Mouse (Mus musculus): ENCODE data around the gene Fgfr2. TPM values are rescaled to one million over a fixed set of nuclear protein-coding genes. Genes with fewer than 3 reads are reported as not detected.
"Not testable (repeated sequence)": the region's sequence is repeated elsewhere in the genome, so short reads cannot be mapped to it uniquely, and the experiment has no call there.

Fgfr2 gene
- polyA plus RNA-seq, 1 experiment from 2014 or later: not detected

DNA sequence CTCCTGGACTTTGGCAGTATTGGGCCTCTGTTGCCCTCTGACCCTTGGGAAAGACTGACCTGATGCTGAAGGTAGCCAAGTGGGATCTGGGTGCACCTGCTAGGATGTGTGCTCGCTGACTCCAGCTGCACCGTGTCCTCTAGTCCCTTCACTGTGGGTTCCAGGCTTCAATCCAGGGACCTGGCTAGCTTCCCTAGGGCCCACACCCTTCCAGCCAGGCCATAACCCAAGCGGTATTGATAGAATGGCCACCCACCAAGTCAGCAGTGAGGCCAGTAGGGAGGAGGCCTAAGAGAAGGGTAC is 452.3 kb downstream of the Fgfr2 start:
- no peaks in the 10 kb centered on the region for H3K79me2 ChIP-seq (ENCODE audit: inconsistent target)
- WGBS (ENCODE audit: missing documents): 84% methylated on average over 3 of the region's 3 CpGs
- no peak overlapping the region for H3K4me3 ChIP-seq (ENCODE audit: inconsistent target)
- H3K36me3 ChIP-seq (ENCODE audit: inconsistent target): no peaks in the 10 kb centered on the region
- no peak overlapping the region for H3K27ac ChIP-seq

- H3K79me2 ChIP-seq (ENCODE audit: inconsistent target): no peaks in the 10 kb centered on the region
- 92% methylated on average over 20 of the region's 20 CpGs for WGBS (ENCODE audit: missing documents)
Measured at GRCm38 (mm10) chr7:132669999-132670862, 452.9 kb downstream of the Fgfr2 start.

DNA sequence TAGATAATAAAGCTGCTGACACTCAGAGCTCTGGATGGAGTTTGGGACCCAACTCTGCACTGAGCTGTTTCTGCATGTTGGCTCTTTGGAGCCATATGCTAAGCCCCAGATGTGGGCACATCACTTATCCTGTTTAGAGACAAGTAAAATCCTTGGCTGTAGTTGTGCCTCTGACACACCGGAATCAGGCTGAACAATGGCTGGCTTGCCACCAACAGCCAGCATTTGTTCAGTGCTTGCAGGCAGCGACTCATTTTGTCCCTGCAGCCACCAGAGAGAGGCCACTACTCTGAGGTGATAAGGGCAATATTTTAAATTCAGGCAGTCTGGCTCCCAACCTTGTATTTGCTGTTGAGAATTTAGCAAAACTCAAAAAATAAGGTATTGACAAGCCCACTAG is 454.5 kb downstream of the Fgfr2 start:
- H3K4me3 ChIP-seq (ENCODE audit: inconsistent target): no peak overlapping the region
- H3K79me2 ChIP-seq (ENCODE audit: inconsistent target): no peaks in the 10 kb centered on the region
- no peak overlapping the region for H3K27ac ChIP-seq
- WGBS (ENCODE audit: missing documents): 100% methylated on average over 2 of the region's 2 CpGs
- no peaks in the 10 kb centered on the region for H3K36me3 ChIP-seq (ENCODE audit: inconsistent target)

More at GRCm38 (mm10) chr7:132669999-132670862, 452.9 kb downstream of the Fgfr2 start:
- no peak overlapping the region for H3K27ac ChIP-seq
- H3K4me3 ChIP-seq (ENCODE audit: inconsistent target): no peak overlapping the region
- H3K36me3 ChIP-seq (ENCODE audit: inconsistent target): no peaks in the 10 kb centered on the region

DNA sequence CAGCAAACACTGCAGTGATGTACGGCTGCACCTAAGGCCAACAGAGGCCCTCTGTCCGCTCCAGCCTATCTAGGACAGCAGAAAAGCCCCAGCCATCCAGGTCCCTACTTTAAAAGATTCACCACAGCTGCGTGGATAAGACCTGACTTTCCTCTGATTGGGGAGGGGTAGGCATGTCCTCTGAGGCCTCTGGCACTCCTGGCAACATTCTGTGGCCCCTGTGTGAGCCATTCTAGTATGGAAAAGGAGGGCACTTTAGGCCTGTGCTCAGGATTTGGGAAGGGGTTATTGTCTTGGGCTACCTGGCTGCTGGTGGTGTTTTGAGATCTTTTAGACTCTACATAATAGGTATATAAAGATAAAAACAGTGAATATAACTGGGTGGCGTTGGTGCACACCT is 456.6 kb downstream of the Fgfr2 start:
- no peaks in the 10 kb centered on the region for H3K79me2 ChIP-seq (ENCODE audit: inconsistent target)
- WGBS (ENCODE audit: missing documents): 94% methylated on average over 4 of the region's 4 CpGs
- H3K27ac ChIP-seq: no peak overlapping the region
- no peaks in the 10 kb centered on the region for H3K36me3 ChIP-seq (ENCODE audit: inconsistent target)
- H3K4me3 ChIP-seq (ENCODE audit: inconsistent target): no peak overlapping the region

- Histone ChIP-seq H3K4me3 (ENCODE audit: inconsistent target) (no peak overlapping the region), H3K27ac (no peak overlapping the region), H3K36me3 (ENCODE audit: inconsistent target) (no peaks in the 10 kb centered on the region), H3K79me2 (ENCODE audit: inconsistent target) (no peaks in the 10 kb centered on the region)
- 88% methylated on average over 6 of the region's 8 CpGs for WGBS (ENCODE audit: missing documents)
Measured at GRCm38 (mm10) chr7:132665664-132666382, 457.3 kb downstream of the Fgfr2 start.

GRCm38 (mm10) chr7:132664815-132665214 is 458.3 kb downstream of the Fgfr2 start:
- WGBS (ENCODE audit: missing documents): 94% methylated on average over 6 of the region's 6 CpGs
- no peaks in the 10 kb centered on the region for H3K79me2 ChIP-seq (ENCODE audit: inconsistent target)
- H3K27ac ChIP-seq: no peak overlapping the region
- H3K4me3 ChIP-seq (ENCODE audit: inconsistent target): no peak overlapping the region
- no peaks in the 10 kb centered on the region for H3K36me3 ChIP-seq (ENCODE audit: inconsistent target)

DNA sequence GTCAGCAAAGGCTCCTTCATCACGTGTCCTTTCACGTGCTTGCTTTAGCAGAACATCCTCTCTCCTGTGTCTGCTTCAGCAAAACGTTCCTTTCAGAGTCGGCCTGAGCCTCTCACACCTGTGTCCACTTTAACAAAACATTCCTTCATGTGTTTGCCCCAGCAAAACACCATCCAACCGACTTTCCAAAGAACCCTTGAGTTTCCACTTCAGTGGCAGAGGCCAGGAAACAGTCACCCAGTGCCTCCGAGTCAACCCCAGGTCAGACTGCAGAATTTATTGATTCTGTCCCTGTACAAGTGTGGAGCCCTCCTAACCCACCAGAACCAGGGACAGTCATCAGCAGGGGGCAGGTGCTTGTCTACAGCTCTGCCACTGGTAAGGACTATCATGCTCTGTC is 460.3 kb downstream of the Fgfr2 start:
- H3K36me3 ChIP-seq (ENCODE audit: inconsistent target); H3K79me2 ChIP-seq (ENCODE audit: inconsistent target); H3K27ac ChIP-seq; H3K4me3 ChIP-seq (ENCODE audit: inconsistent target): not testable (repeated sequence)
- WGBS (ENCODE audit: missing documents): 93% methylated on average over 6 of the region's 6 CpGs

- 42% methylated on average over 7 of the region's 7 CpGs for WGBS (ENCODE audit: missing documents)
- H3K36me3 ChIP-seq (ENCODE audit: inconsistent target): no peaks in the 10 kb centered on the region
- peak overlapping the region; percentile 82 for H3K27ac ChIP-seq
- H3K79me2 ChIP-seq (ENCODE audit: inconsistent target): no peaks in the 10 kb centered on the region
- H3K4me3 ChIP-seq (ENCODE audit: inconsistent target): no peak overlapping the region
Measured at GRCm38 (mm10) chr7:132659633-132660032, 463.5 kb downstream of the Fgfr2 start.

DNA sequence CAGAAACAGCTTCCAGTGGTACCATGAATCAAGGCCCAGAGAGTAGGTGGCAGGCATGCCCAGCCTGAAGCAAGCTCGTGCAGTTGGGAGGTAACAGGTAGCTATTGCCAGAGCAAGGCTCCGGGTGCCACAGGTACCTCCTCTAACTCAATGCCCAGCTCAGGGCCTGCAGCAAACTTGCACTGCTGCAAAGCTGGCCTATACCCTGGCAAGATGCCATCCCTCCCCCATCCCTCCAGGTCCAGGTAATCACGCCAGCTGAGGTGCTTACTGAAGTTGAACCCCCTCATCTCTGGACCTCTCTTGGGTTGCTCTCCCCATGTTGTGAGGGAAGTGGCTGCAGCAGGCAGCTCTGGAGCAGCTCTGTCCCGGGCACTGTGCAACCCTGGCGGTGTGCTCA is 464.5 kb downstream of the Fgfr2 start:
- no peak overlapping the region for H3K4me3 ChIP-seq (ENCODE audit: inconsistent target)
- WGBS (ENCODE audit: missing documents): 92% methylated on average over 4 of the region's 5 CpGs
- peak overlapping the region; percentile 82 for H3K27ac ChIP-seq
- H3K36me3 ChIP-seq (ENCODE audit: inconsistent target): no peaks in the 10 kb centered on the region
- no peaks in the 10 kb centered on the region for H3K79me2 ChIP-seq (ENCODE audit: inconsistent target)

- 44% methylated on average over 9 of the region's 9 CpGs for WGBS (ENCODE audit: missing documents)
- Histone ChIP-seq H3K36me3 (ENCODE audit: inconsistent target) (no peaks in the 10 kb centered on the region), H3K4me3 (ENCODE audit: inconsistent target) (no peak overlapping the region), H3K79me2 (ENCODE audit: inconsistent target) (no peaks in the 10 kb centered on the region), H3K27ac (peak overlapping the region; percentile 82)
Measured at GRCm38 (mm10) chr7:132658058-132658450, 465.1 kb downstream of the Fgfr2 start.

- WGBS (ENCODE audit: missing documents): 63% methylated on average over 14 of the region's 14 CpGs
- Histone ChIP-seq H3K79me2 (ENCODE audit: inconsistent target) (no peaks in the 10 kb centered on the region), H3K4me3 (ENCODE audit: inconsistent target) (no peak overlapping the region), H3K36me3 (ENCODE audit: inconsistent target) (no peaks in the 10 kb centered on the region), H3K27ac (peak overlapping the region; percentile 82)
Measured at GRCm38 (mm10) chr7:132657371-132658057, 465.6 kb downstream of the Fgfr2 start.

- Histone ChIP-seq H3K79me2 (ENCODE audit: inconsistent target) (no peaks in the 10 kb centered on the region), H3K36me3 (ENCODE audit: inconsistent target) (no peaks in the 10 kb centered on the region), H3K27ac (peak overlapping the region; percentile 82), H3K4me3 (ENCODE audit: inconsistent target) (no peak overlapping the region)
- 0% methylated on average over 3 of the region's 3 CpGs for WGBS (ENCODE audit: missing documents)
Measured at GRCm38 (mm10) chr7:132656548-132656947, 466.6 kb downstream of the Fgfr2 start.

DNA sequence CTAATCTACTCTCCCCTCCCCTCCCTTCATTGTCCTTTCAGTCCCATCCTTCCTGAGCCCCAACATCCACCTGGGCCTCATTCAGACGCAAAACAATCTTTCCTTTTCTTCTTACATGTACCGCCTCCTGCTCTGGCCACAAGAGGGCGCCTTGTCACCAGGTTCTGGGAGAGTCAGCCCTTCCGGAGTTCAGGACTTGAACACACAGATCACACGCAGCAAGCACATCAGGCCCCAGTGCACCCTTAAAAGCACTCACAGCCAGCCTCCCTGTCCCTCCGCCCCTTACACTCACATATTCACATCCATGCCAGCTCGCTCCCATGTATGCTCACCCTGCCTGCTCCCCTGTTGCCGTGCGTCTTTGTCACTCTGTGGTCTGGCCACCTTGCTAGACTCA is 467.1 kb downstream of the Fgfr2 start:
- Histone ChIP-seq H3K4me3 (ENCODE audit: inconsistent target) (no peak overlapping the region), H3K36me3 (ENCODE audit: inconsistent target) (no peaks in the 10 kb centered on the region), H3K27ac (peak overlapping the region; percentile 82), H3K79me2 (ENCODE audit: inconsistent target) (no peaks in the 10 kb centered on the region)
- 19% methylated on average over 7 of the region's 9 CpGs for whole genome bisulfite sequencing (ENCODE audit: missing documents)

DNA sequence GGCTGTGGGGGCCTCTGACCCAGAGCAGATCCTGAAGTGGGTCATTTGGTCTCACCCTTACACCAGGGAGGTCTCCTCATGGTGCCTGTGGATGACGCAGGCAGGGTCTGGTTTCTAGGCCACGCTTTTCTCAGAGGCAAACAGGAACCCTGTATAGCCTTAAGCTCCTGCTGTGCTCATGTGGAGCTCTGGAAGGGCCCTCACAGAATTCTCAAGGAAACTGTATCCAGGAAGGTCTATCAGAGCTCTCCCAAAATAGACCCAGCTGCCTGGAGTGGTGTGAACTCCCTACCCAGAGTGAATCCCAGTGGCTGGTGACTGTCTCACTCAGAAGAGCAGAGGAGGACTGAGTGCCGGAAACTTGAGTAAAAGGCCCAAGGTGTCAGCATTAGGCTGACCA is 468.7 kb downstream of the Fgfr2 start:
- Histone ChIP-seq H3K4me3 (ENCODE audit: inconsistent target) (no peak overlapping the region), H3K79me2 (ENCODE audit: inconsistent target) (no peaks in the 10 kb centered on the region), H3K27ac (no peak overlapping the region), H3K36me3 (ENCODE audit: inconsistent target) (no peaks in the 10 kb centered on the region)
- 93% methylated on average over 3 of the region's 3 CpGs for WGBS (ENCODE audit: missing documents)

- Histone ChIP-seq H3K27ac (no peak overlapping the region), H3K36me3 (ENCODE audit: inconsistent target) (no peaks in the 10 kb centered on the region), H3K79me2 (ENCODE audit: inconsistent target) (no peaks in the 10 kb centered on the region), H3K4me3 (ENCODE audit: inconsistent target) (no peak overlapping the region)
- WGBS (ENCODE audit: missing documents): 91% methylated on average over 1 of the region's 1 CpGs
Measured at GRCm38 (mm10) chr7:132646514-132646913, 476.6 kb downstream of the Fgfr2 start.

Measured in macrophage (primary cell).